Mouse (Mus musculus) erythroblast, embryonic 14.5 days (primary cell): ENCODE measurements around the gene BC080695. TPM values are rescaled to one million over a fixed set of nuclear protein-coding genes. Genes with fewer than 3 reads are reported as not detected.
"Not testable (repeated sequence)": the region's sequence is repeated elsewhere in the genome, so short reads cannot be mapped to it uniquely, and the experiment has no call there.

ENCODE experiments used
- H3K27me3 ChIP-seq: 2 replicates; pipeline ENCODE4 v1.6.1; 2012; ENCODE audit warnings: inconsistent platforms; ENCODE audit not compliant: control insufficient read depth
- H3K36me3 ChIP-seq: 2 replicates; pipeline ENCODE4 v1.6.1; 2012; ENCODE audit warnings: mild to moderate bottlenecking, inconsistent platforms; ENCODE audit not compliant: control insufficient read depth
- H3K4me1 ChIP-seq: 2 replicates; pipeline ENCODE4 v1.6.1; 2012; ENCODE audit warnings: inconsistent platforms; ENCODE audit not compliant: control insufficient read depth
- H3K4me3 ChIP-seq: replicated peaks from 2 replicates; pipeline ENCODE3; 2012; ENCODE audit warnings: moderate library complexity, mild to moderate bottlenecking, inconsistent platforms
- H3K9me3 ChIP-seq: 2 replicates; pipeline ENCODE4 v1.6.1; 2012; ENCODE audit warnings: low read length, inconsistent platforms, mixed read lengths; ENCODE audit not compliant: control insufficient read depth
- GATA1 ChIP-seq: IDR thresholded peaks from 2 replicates; pipeline ENCODE4 v1.6.1; 2012; ENCODE audit warnings: low read length, inconsistent platforms, mixed read lengths
- TAL1 ChIP-seq: IDR thresholded peaks from 3 replicates; pipeline ENCODE4 v1.6.1; 2012; ENCODE audit warnings: low read length, inconsistent platforms, mixed read lengths
- polyA plus RNA-seq: library from polyadenylated mRNA; stranded (reverse); fragments of >175 nt; gene quantifications from 2 replicates; pipeline ENCODE4 v1.2.3, GENCODE M21; 2012

BC080695 gene
- polyA plus RNA-seq: not detected in 2 replicates

- not testable (repeated sequence) for H3K36me3 ChIP-seq, H3K27me3 ChIP-seq, H3K4me3 ChIP-seq, H3K9me3 ChIP-seq, H3K4me1 ChIP-seq
Measured at GRCm38 (mm10) chr4:143551400-143551799, at the start of gene BC080695, which contains the start of gene Gm13057. Gene BC080695 (plus strand): TSS chr4:143551700. Gene Gm13057 (plus strand): TSS chr4:143551709.

DNA sequence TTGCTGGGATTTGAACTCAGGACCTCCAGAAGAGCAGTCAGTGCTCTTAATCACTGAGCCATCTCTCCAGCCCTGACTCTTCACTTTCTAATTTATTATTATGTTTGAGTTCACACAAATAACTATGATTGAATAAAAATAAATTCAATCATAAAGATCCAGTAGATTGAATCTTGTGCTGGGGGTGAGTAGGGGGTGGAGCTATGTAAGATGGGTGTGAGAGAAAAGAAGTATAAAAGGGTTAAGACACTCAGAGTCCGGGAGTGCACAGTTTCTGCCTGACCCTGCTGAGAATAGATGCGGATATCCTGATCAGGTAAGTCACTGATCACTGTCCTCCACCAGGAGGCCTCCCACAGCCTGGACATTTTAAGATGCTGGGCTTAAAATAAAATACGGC is 40.5 kb upstream of the BC080695 start, which contains the start of gene Gm13043:
Gene Gm13043, plus strand, starts transcription at position 301 of the 400 bp plus-strand sequence.
- Histone ChIP-seq H3K36me3 (no peaks in the 10 kb centered on the region), H3K27me3 (no peaks in the 10 kb centered on the region), H3K4me3 (no peak within 1 kb of the TSS), H3K9me3 (no peaks in the 10 kb centered on the region), H3K4me1 (no peaks in the 10 kb centered on the region)
- TF ChIP-seq GATA1: no peak
- TF ChIP-seq TAL1: no peak

GRCm38 (mm10) chr4:143535654-143536053 is 15.8 kb upstream of the BC080695 start, which contains the start of gene Gm13040:
Gene Gm13040 (plus strand): TSS chr4:143535954.
- not testable (repeated sequence) for H3K4me3 ChIP-seq, H3K36me3 ChIP-seq, H3K4me1 ChIP-seq, H3K9me3 ChIP-seq, H3K27me3 ChIP-seq

DNA sequence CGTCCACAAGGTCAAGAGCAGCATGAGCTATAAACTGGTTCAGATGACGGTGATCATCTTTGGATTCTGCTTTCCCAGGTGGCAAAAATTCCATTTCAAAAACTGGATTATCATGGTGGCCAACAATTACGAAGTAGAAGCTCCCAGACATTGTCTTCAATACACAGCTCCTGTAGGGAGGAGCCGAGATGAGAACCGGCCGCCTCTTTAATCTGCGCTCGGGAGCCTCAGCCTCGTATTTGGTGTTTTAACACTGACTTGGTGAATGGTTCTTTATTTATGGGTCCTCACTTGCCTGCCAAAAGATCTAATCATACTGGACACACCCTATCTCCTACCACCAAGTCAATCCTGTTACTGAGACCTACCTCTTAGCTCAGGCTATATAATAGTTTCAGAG is 60.4 kb downstream of the BC080695 start:
- not testable (repeated sequence) for H3K4me1 ChIP-seq, H3K36me3 ChIP-seq, H3K4me3 ChIP-seq, H3K27me3 ChIP-seq, H3K9me3 ChIP-seq

DNA sequence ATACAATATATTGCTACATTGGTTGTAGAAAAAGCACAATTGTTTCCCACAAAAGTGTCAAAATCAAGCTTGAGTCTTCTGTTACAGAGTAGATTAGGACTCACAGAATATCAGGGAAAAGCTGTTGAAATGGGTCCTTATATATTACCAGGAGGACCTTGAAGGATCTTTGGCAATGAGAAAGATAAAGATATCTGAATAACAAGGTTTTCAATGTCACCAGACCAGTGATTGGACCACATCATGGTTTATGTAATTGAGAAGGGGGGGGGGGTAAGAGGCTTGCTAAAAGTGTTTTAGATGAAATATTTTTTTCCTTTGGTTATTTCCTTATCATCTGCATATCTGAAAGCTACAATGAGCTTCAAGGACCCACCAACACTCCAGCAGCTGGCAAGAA is 63.2 kb downstream of the BC080695 start, which contains the start of gene Gm13083:
Gene Gm13083, plus strand, starts transcription at position 301 of the 400 bp plus-strand sequence.
- not testable (repeated sequence) for H3K9me3 ChIP-seq, H3K4me3 ChIP-seq, H3K36me3 ChIP-seq, H3K4me1 ChIP-seq, H3K27me3 ChIP-seq

DNA sequence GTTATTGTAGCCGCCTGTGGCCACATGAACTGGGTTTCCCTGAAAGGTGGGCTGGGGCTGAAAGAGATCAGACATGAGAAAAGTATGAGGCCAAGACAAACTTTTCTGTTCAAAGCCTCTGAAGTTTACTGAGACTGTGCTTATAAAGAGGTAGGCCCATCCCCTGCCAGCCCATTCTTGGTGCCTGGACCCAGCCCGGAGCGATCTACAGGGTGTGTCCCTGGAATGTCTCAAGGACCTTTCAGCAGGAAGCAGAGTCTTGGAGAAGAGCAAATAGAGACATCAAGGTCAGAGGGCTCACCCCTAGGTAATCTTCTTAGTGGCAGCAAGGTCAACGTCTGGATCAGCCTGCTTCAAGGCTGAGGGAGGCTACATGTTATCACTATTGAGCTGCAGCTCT is 66.6 kb downstream of the BC080695 start:
- not testable (repeated sequence) for H3K36me3 ChIP-seq, H3K9me3 ChIP-seq, H3K4me1 ChIP-seq, H3K4me3 ChIP-seq, H3K27me3 ChIP-seq

Other genes starting within 250 kb of the BC080695 start
- gene Lrrc38, start 201.9 kb upstream of the BC080695 start, polyA plus RNA-seq: not detected in 2 replicates
- gene Pramel1, start 157.3 kb upstream of the BC080695 start, polyA plus RNA-seq: not detected in 2 replicates
- 0.02 and 0.08 TPM in 2 replicates for gene Pramef8, start 139.3 kb upstream of the BC080695 start, polyA plus RNA-seq
- not detected in 2 replicates for gene Oog4, start 101.4 kb upstream of the BC080695 start, polyA plus RNA-seq
- not detected in 2 replicates for gene Gm13043, start 40.4 kb upstream of the BC080695 start, polyA plus RNA-seq
- gene Gm13040, start 15.7 kb upstream of the BC080695 start, polyA plus RNA-seq: not detected in 2 replicates
- gene Gm13057, start within 50 bp of the BC080695 start, polyA plus RNA-seq: not detected in 2 replicates
- not detected in 2 replicates for gene Gm13083, start 63.3 kb downstream of the BC080695 start, polyA plus RNA-seq
- not detected in 2 replicates for gene Gm13088, start 105.5 kb downstream of the BC080695 start, polyA plus RNA-seq
- gene Gm13089, start 151.0 kb downstream of the BC080695 start, polyA plus RNA-seq: not detected in 2 replicates
- gene Gm13078, start 167.8 kb downstream of the BC080695 start, polyA plus RNA-seq: not detected in 2 replicates
- gene Gm13023, start 237.7 kb downstream of the BC080695 start, polyA plus RNA-seq: not detected in 2 replicates